ENCODE assay signal across 25 mouse cellular contexts in genomic region chr9:113670105-113670856, GRCm38 (mm10). TPM values are rescaled to one million over a fixed set of nuclear protein-coding genes. Genes with fewer than 3 reads are reported as not detected.
DNase-seq lines count a peak whose midpoint lies in the region; ATAC-seq and TF ChIP-seq lines count a peak whose summit lies in the region.
"Had no signal": no experiment of that assay in that cellular context is flagged by ENCODE, and none has a peak within 500 bp of the region (broad histone marks: within the 10 kb centered on the region; RNA-seq: fewer than 3 reads in every experiment).

No protein-coding gene starts in this region.

- H3K4me1 ChIP-seq in limb, embryonic 12.5 days (replicated peaks), result no peaks in the 10 kb centered on the region
- no peaks in the 10 kb centered on the region for H3K4me1 ChIP-seq in limb, embryonic 10.5 days
- no peaks in the 10 kb centered on the region for H3K4me1 ChIP-seq in stomach, postnatal 0 days (replicated peaks; ENCODE audit: control insufficient read depth, insufficient read depth)
- H3K4me1 ChIP-seq: forebrain, embryonic 12.5 days; heart, embryonic 12.5 days; neural tube, embryonic 15.5 days had no signal

- 84% methylated on average over 7 of the region's 7 CpGs for whole genome bisulfite sequencing in limb, embryonic 12.5 days
- 92% methylated on average over 7 of the region's 7 CpGs for WGBS in limb, embryonic 10.5 days
- WGBS in stomach, postnatal 0 days, result 80% methylated on average over 7 of the region's 7 CpGs

- TF ChIP-seq CTCF in stomach, postnatal 0 days (IDR thresholded peaks at IDR 0.05; ENCODE audit: low read depth), result no peak

- H3K9ac ChIP-seq in limb, embryonic 12.5 days (replicated peaks), result no peak overlapping the region
- no peak overlapping the region for H3K9ac ChIP-seq in stomach, postnatal 0 days (ENCODE audit: low read length)
- H3K9ac ChIP-seq: forebrain, embryonic 12.5 days; heart, embryonic 12.5 days; neural tube, embryonic 15.5 days had no signal

- no peak for DNase-seq in limb, embryonic 10.5 days (ENCODE audit: low spot score)
- DNase-seq in ZHBTc4 (ENCODE audit: low read depth, low spot score), result peak; percentile 77
- peak; percentile 42 for DNase-seq in fat pad, adult 2 months (ENCODE audit: extremely low read depth, low read depth, low spot score)
- no peak for DNase-seq in stomach, postnatal 0 days (ENCODE audit: low spot score)
- DNase-seq in urinary bladder, postnatal 14 days (ENCODE audit: low spot score), result no peak
- no peak for DNase-seq in left cerebral cortex, adult 9 months (ENCODE audit: low spot score in 2 of 2)
- no peak for DNase-seq in adrenal gland, postnatal 36 days
- DNase-seq: cerebellum, adult 11 months; cerebellum, postnatal 14 days; gastrocnemius, postnatal 10 days; heart, adult 18-20 months; heart, postnatal 14 days; kidney, postnatal 25 days; layer of hippocampus, postnatal 36 days; liver; lung, postnatal 4 days; thymus, postnatal 14 days had no signal

- ATAC-seq in limb, embryonic 12.5 days (ENCODE audit: insufficient number of reproducible peaks, insufficient read depth, low FRiP score, low TSS enrichment, low read depth), result peak; percentile 52; the same call in 1 of the 2 replicates
- peak; percentile 22; the same call in 1 of the 2 replicates for ATAC-seq in stomach, postnatal 0 days (ENCODE audit: low FRiP score, low TSS enrichment)
- ATAC-seq: hindbrain, postnatal 0 days; intestine, postnatal 0 days had no signal

- no peak for TF ChIP-seq EP300 in stomach, postnatal 0 days (optimal IDR thresholded peaks at IDR 0.05)

- H3K27ac ChIP-seq in limb, embryonic 12.5 days, result no peak overlapping the region
- H3K27ac ChIP-seq in limb, embryonic 10.5 days, result no peak overlapping the region
- no peak overlapping the region for H3K27ac ChIP-seq in stomach, postnatal 0 days (replicated peaks)
- H3K27ac ChIP-seq: forebrain, embryonic 12.5 days; hindbrain, postnatal 0 days; layer of hippocampus, adult 2 months; neural tube, embryonic 15.5 days had no signal

- H3K36me3 ChIP-seq in limb, embryonic 12.5 days, result peaks cover 91% of the 10 kb centered on the region
- peaks cover 90% of the 10 kb centered on the region for H3K36me3 ChIP-seq in limb, embryonic 10.5 days
- peaks cover 28% of the 10 kb centered on the region for H3K36me3 ChIP-seq in stomach, postnatal 0 days (ENCODE audit: control insufficient read depth, insufficient read depth, low read length)

- no peaks in the 10 kb centered on the region for H3K9me3 ChIP-seq in limb, embryonic 12.5 days
- H3K9me3 ChIP-seq in limb, embryonic 10.5 days (replicated peaks), result no peaks in the 10 kb centered on the region
- no peaks in the 10 kb centered on the region for H3K9me3 ChIP-seq in stomach, postnatal 0 days (ENCODE audit: control insufficient read depth, low read length)

- H3K27me3 ChIP-seq in limb, embryonic 12.5 days, result no peaks in the 10 kb centered on the region
- H3K27me3 ChIP-seq in limb, embryonic 10.5 days (ENCODE audit: low read depth, poor library complexity, severe bottlenecking), result no peaks in the 10 kb centered on the region
- H3K27me3 ChIP-seq in stomach, postnatal 0 days (ENCODE audit: control insufficient read depth, insufficient read depth, low read length), result no peaks in the 10 kb centered on the region
- H3K27me3 ChIP-seq: CH12.LX; forebrain, embryonic 12.5 days; heart, embryonic 12.5 days; neural tube, embryonic 15.5 days had no signal

- no peak overlapping the region for H3K4me3 ChIP-seq in limb, embryonic 12.5 days (replicated peaks)
- H3K4me3 ChIP-seq in limb, embryonic 10.5 days, result no peak overlapping the region
- H3K4me3 ChIP-seq in stomach, postnatal 0 days (ENCODE audit: low read depth, low read length), result no peak overlapping the region
- H3K4me3 ChIP-seq: forebrain, embryonic 12.5 days; heart, embryonic 12.5 days; layer of hippocampus, adult 2 months; neural tube, embryonic 15.5 days had no signal

- no peak overlapping the region for H3K4me2 ChIP-seq in limb, embryonic 12.5 days
- H3K4me2 ChIP-seq in stomach, postnatal 0 days (replicated peaks; ENCODE audit: low read depth), result no peak overlapping the region
- H3K4me2 ChIP-seq: forebrain, embryonic 12.5 days; heart, embryonic 12.5 days; neural tube, embryonic 15.5 days had no signal

RNA-seq across cellular contexts. Expression of gene Pdcd6ip, which starts 37.8 kb away (rescaled TPM):
- polyA plus RNA-seq in limb, embryonic 12.5 days (2016; fragmentation: Nextera tagmentation; extraction: Ambion mirVana), result 49.4 and 55.3 TPM in 2 replicates
- 58.8 and 59.2 TPM in 2 replicates for polyA plus RNA-seq in limb, embryonic 10.5 days (2016; fragmentation: Nextera tagmentation; extraction: Ambion mirVana)
- polyA plus RNA-seq in stomach, postnatal 0 days (2015; fragmentation: Nextera tagmentation; extraction: Ambion mirVana), result 69.4 and 70.8 TPM in 2 replicates
- 100 to 1,000 TPM; 185 to 190 TPM for total RNA-seq in adrenal gland, postnatal 36 days (2021)

Comparison
In these comparisons a context has a peak if more than half of its experiments do, and no peak if none do; other contexts are left out.
1. DNase-seq: peak in ZHBTc4 (single experiment) and fat pad, adult 2 months (single experiment); none in limb, embryonic 10.5 days (single experiment), stomach, postnatal 0 days (single experiment), urinary bladder, postnatal 14 days (single experiment), left cerebral cortex, adult 9 months (0 of 2) and adrenal gland, postnatal 36 days (0 of 2).